Mouse (Mus musculus): ENCODE measurements at regions not wholly inside any gene's neighbourhood (a gene's known extent, or its start where the extent isn't known, plus 50 kb on each side); places are given as distances from the start of the nearest gene placed in this dataset.
"Not testable (repeated sequence)": the region's sequence is repeated elsewhere in the genome, so short reads cannot be mapped to it uniquely, and the experiment has no call there.

DNA sequence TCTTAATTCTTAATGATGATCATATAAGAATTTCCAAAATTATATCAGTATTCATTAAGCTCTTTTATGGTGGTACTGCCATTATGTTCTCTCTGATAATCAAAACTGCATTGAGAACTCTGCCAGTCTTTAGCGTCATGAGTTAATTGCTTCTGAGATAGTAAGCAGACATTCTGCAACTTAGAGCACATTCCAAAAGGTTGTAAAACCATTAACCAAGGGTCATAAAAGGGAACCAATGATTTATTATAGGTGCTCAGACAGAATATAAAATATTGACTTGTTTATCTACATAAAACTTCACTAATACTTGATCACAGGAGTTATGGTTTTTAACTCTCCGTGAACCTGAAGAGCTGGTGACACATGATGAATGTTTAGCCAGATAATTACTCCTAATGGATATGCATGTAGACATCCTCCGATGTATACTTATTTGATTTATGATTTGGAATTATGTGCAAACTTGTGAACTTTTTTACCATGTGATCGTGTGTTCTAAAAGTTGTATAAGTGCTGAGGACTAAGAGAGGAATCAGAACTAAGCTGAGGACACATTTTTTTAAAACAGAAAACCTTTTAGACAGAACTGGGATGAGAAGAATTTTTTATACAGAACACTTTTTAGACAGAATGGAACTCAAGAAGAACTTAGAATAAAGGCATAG, 1345.4 kb downstream of the Zfp704 start:
- DNase-seq (ENCODE audit: low spot score in 2 of 2) = no peak
- Histone ChIP-seq H3K27ac (no peak overlapping the region), H3K4me3 (no peak overlapping the region)
- no peak for TF ChIP-seq CTCF (conservative IDR thresholded peaks at IDR 0.05)

DNA sequence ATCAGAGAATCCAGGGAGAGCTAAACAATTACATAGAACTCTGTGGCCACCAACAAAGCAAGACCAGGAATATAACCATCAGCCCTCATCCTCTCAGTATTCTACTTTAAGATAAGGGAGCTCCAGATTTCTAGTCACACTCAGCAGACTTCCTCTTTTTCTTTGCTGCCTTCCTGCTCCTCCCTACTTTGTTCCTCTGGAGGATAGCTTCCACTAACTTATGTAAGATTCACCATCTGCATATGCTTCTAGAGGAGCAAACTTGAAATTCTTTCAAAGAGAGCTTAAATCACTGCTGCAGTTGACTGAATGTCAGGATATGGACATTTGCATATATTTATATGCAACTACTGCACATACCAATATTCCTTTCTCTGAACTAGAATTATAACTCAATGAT, 1352.6 kb downstream of the Zfp704 start:
- Histone ChIP-seq H3K27ac (no peak overlapping the region), H3K4me3 (no peak overlapping the region)
- no peak for DNase-seq (ENCODE audit: low spot score in 2 of 2)
- TF ChIP-seq CTCF (conservative IDR thresholded peaks at IDR 0.05) = no peak

DNA sequence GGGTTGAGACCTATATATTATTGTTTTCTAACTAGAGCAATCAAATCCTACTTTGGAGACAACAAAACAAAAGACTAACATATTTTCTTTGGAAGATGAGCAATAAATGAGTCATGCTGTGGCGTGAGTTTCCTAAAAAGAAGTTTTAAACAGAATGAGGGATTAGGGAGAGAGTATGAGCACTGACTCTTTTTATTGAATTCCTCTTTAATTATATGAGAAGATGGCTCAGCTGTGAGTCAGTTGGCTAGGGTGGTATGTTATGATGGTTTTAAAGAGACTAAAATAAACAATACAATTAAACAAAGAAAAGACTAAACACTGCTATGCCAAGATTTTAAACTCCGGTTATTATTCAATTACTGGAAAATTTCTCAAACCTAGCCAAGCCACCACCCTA, 1357.6 kb downstream of the Zfp704 start:
- Histone ChIP-seq H3K4me3 (no peak overlapping the region), H3K27ac (no peak overlapping the region)
- TF ChIP-seq CTCF (conservative IDR thresholded peaks at IDR 0.05) = no peak
- DNase-seq (ENCODE audit: low spot score in 2 of 2) = no peak

DNA sequence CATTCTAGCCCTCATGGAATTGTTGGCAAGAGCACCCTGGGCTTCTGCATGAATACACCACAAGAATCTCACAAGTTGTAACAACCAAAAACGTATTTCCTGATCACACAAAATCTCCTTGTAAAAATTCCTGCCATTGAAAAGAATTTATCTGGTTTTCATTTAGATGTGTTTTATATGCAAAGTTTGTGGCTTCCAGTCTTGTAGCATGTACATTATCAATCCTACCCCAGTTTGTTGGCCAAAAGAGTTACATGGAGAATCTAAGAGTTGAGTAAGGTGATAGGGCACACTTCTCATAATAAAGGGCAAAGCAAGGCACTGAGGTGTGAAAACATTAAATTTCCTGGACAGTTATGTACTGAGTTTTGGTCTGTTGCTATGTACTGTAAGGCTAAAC, 1361.0 kb downstream of the Zfp704 start:
- no peak for TF ChIP-seq CTCF (conservative IDR thresholded peaks at IDR 0.05)
- H3K27ac ChIP-seq = no peak overlapping the region
- no peak overlapping the region for H3K4me3 ChIP-seq
- no peak for DNase-seq (ENCODE audit: low spot score in 2 of 2)

DNA sequence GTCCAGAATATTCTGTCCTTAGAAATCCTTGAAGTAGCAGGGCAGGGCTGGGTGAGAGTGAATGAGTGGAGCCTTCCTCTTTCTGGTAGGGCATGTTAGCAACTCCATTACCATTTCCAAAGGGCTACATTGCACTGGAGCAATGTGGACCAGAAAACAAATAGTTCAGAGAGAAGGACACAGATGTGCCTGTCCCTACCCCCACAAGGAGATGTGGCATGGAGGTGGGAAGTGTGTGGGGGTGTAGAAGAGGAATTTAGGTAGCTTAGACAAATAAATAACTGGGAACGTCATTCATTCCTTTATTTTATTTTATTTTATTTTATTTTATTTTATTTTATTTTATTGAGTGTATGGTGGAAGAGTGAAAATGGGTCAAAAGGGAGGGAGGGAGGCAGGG, 1364.1 kb downstream of the Zfp704 start:
- H3K4me3 ChIP-seq, H3K27ac ChIP-seq: not testable (repeated sequence)
- DNase-seq (ENCODE audit: low spot score in 2 of 2) = peak; percentile 56 to 58

DNA sequence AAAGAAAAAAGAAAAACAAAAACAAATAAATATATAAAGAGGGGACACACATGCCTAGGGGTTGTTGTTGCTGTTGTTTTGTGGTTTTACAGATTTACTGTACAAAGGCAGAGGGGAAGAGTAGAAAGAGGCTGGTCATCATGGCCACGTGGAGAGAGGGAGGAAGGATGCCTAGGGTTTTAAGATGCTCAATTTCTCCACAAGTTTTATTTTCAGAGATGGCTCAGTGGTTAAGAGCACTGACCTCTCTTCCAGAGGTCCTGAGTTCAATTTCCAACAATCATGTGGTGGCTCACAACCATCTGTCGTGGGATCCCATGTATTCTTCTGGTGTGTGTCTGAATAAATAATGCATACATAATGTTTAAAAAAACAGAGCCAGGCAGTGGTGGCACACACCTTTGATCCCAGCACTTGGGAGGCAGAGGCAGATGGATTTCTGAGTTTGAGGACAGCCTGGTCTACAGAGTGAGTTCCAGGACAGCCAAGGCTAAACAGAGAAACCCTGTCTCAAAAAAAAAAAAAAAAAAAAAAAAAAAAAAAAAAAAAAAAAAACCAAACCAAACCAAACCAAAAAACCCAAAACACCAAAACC, 1364.6 kb downstream of the Zfp704 start:
- not testable (repeated sequence) for H3K4me3 ChIP-seq, H3K27ac ChIP-seq
- DNase-seq (ENCODE audit: low spot score in 2 of 2) = peak; percentile 14 to 28

DNA sequence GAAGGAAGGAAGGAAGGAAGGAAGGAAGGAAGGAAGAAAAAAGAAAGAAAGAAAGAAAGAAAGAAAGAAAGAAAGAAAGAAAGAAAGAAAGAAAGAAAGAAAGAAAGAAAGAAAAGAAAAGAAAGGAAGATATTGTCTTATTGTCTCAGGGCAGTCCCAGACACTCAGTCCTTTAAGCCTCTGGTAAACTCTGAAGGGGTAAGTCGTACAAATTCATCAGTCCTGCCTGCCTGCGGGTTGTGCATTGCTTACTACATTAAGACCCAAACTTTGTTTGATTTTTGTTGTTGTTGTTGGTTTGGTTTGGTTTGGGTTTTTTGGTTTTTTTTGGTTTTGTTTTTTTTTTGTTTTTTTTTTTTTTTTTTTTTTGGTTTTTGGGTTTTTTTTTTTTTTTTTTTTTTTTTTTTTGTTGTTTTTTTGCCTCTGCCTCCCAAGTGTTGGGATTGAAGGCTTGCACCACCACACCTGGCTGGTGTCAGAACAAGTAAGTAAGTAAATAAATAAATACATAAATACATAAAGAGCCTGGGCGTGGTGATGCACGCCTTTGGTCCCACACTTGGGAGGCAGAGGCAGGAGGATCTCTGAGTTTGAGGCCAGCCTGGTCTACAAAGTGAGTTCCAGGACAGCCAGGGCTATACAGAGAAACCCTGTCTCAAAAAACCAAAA, 1365.2 kb downstream of the Zfp704 start:
- not testable (repeated sequence) for H3K27ac ChIP-seq, H3K4me3 ChIP-seq
- DNase-seq (ENCODE audit: low spot score in 2 of 2) = peak in 1 of 2 experiments; percentile 10

DNA sequence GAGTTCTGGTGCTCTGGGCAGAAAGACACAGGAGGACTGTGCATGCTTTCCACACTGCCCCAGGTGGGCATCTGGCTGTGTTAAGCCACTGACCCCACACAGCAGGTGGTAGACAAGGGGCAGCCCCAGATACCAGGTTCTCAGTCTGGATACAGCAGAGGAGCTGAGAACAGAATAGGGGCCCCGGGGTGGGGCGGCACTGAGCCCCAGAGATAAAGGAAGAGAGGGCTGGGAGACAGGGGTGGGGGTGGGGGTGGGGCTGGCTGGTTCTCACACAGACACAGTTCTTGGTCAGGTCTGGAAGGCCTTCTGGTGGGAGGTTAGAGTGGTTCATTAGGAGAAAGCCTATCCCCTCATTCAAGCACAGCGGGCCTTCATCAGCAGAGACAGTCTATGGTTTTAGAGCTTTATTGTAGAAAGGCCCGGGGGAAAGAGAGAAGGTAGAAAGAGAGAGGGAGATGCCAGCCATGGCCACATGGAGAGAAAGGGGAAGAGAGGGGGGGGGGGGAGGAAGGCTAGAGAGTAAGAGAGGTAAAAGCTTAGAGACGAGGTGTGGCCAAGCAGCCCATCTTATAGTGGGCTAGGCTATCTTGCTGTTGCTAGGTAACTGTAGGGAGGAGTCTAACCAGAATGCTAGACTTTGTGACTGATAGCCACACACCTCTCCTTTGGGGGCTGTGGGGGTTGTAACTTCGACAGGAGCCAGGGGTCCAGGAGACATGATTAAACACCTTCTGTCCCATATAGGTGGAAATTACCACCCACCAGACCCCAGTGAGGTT, 1403.1 kb downstream of the Zfp704 start:
- Histone ChIP-seq H3K4me3 (no peak overlapping the region), H3K27ac (no peak overlapping the region)
- TF ChIP-seq CTCF (conservative IDR thresholded peaks at IDR 0.05) = no peak
- DNase-seq (ENCODE audit: low spot score in 2 of 2) = no peak

DNA sequence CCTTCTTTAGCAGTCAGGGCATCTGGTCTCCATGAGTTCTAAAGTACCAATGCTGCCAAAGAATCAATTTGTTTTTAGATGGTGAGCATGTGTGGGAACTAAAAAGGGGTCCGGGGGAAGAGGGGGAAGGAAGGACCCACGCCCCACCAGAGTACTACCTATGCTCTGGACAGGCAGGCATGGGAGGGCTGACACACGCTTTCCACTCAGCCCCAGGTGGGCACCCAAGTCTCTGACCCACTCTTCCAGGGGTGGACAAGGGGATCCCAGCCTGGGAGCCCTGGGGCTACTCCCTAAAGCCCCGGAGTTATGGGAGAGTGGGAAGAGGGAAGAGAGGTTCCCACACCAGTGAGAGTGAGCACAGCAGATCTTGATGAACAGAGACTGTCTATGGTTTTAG, 1446.9 kb downstream of the Zfp704 start:
- no peak for TF ChIP-seq CTCF (conservative IDR thresholded peaks at IDR 0.05)
- Histone ChIP-seq H3K27ac (no peak overlapping the region), H3K4me3 (no peak overlapping the region)
- DNase-seq (ENCODE audit: low spot score in 2 of 2) = no peak

DNA sequence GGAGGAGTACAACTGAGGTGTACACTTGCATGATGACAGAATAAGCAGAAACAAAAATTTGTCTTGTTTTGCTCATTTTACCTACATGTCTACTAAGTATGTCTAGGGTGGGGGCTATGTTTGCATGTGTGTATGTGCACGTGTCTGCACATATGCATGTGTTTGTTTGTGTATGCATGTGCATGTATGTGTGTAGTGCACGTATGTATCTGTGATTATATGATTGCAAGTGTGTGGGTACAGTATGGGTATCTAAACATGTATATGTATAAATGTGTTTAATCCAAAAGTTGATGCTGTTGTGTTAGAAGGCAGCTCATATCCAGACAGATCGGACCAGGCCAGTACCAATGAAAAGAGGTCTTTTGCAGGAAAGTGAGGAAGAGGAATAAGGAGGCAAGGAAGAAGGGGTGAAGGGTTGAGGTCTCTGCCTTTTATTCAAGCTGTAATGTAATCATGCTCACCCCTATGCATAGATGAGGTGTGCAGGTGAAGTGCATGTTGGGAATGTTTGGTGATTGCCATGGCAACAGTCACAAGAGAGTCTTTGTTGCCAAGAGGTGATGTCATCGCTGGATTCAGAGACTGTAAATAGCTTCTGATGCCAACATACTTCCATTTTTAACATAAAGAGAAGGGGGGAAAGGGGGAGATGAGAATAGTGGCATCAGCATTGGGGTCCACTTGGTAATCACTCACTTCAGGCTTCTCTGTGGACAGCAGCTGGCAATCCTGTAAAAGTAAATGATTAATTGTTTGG, 1447.7 kb downstream of the Zfp704 start:
- Histone ChIP-seq H3K27ac (no peak overlapping the region), H3K4me3 (no peak overlapping the region)
- TF ChIP-seq CTCF (conservative IDR thresholded peaks at IDR 0.05) = no peak
- DNase-seq (ENCODE audit: low spot score in 2 of 2) = peak in 1 of 2 experiments; percentile 15

DNA sequence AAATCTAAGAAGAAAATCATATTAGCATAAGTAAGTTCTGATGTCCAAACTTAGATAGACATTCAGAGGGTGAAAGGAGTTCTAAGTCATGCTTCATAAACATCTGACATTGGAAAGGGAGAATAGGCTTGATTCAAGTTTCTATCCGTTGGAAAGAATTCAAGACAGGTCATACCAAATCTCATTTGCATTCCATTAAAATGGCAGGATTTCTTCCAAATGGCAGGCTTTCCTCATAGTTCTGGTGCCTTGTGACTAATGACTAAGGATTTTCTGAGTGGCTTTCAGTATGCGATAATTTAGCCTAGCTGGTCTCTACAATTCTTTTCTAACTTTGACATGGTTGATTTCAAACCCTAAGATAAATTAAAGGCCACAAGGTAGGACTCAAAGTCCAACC, 1466.9 kb downstream of the Zfp704 start:
- Histone ChIP-seq H3K4me3 (no peak overlapping the region), H3K27ac (no peak overlapping the region)
- TF ChIP-seq CTCF (conservative IDR thresholded peaks at IDR 0.05) = no peak
- no peak for DNase-seq (ENCODE audit: low spot score in 2 of 2)

DNA sequence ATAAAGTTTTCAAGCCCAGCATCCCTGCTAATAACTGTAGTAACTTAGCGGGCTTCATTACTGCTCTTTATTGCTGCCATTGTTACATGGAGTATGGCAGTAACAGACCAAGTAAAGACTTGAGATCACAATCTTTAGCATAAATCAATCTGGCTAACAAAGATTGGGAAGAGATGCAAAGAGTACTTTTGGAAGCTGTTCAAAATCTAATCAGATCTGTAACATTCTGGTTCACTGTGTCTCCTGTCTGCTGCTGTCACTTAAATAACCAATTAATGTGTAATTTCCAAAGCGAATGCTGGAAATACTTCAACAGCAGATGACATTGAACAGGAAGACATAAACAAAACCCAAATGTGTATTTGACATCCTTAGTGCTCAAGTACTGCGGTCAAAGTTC, 1467.7 kb downstream of the Zfp704 start:
- TF ChIP-seq CTCF (conservative IDR thresholded peaks at IDR 0.05) = no peak
- Histone ChIP-seq H3K4me3 (no peak overlapping the region), H3K27ac (no peak overlapping the region)
- DNase-seq (ENCODE audit: low spot score in 2 of 2) = peak in 1 of 2 experiments; percentile 1

DNA sequence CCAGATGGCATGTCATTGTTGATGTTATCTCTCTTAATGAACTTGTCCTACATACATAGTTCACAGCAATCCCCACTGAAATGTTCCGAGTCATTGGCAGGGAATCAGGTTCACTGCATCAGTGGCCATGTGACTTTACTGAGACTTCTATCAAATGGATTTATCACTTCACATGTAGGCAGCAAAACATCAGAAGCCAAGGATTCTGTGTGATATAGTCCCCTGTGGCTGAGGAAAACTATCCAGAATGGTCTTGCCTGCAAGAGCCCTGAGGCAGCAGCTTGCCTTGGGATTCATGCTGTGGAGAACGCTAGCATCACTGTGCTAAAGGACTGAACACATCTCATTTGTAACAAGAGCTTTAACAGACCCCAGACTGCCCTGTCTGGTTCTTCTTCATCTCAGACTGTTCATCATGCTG, 1468.2 kb downstream of the Zfp704 start:
- TF ChIP-seq CTCF (conservative IDR thresholded peaks at IDR 0.05) = no peak
- Histone ChIP-seq H3K27ac (no peak overlapping the region), H3K4me3 (no peak overlapping the region)
- no peak for DNase-seq (ENCODE audit: low spot score in 2 of 2)

DNA sequence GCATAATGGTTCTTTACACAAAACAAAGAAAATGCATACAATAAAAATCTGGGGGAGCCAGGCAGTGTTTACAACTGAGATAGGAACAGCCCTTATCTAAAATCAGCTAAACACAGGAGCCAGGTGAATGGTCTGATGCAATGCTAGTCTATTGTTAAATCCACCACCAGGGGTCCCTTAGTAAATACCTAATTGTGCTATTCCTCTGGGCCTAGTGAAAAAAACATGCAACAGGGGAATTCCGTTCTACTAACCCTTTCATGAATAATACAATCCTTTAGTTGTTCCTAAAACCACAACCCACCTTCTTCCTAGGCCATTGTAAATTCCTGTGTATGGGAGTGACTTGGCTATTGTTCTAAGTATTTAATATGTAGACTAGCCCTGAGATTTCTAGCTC, 1486.2 kb downstream of the Zfp704 start:
- not testable (repeated sequence) for H3K4me3 ChIP-seq; DNase-seq (ENCODE audit: low spot score in 2 of 2); H3K27ac ChIP-seq
